Comparison of ENCODE assay signal across 9 mouse cellular contexts in genomic region chr17:6852177-6852947, GRCm38 (mm10).
DNase-seq lines count a peak whose midpoint lies in the region; ATAC-seq and TF ChIP-seq lines count a peak whose summit lies in the region.
"Had no signal": no experiment of that assay in that cellular context is flagged by ENCODE, and none has a peak within 500 bp of the region (broad histone marks: within the 10 kb centered on the region; RNA-seq: fewer than 3 reads in every experiment).

No protein-coding gene starts in this region.

- ATAC-seq in heart, embryonic 11.5 days (replicated peaks; ENCODE audit: insufficient number of reproducible peaks, low FRiP score, low TSS enrichment): no peak
- peak; percentile 90 for ATAC-seq in megakaryocyte progenitor cell, adult 5-6 weeks (replicated peaks; ENCODE audit: poor library complexity)

- no peak for TF ChIP-seq POLR2A in cerebellum, adult 2 months (IDR thresholded peaks at IDR 0.05; ENCODE audit: borderline replicate concordance, insufficient read depth, low read length)

- no peak overlapping the region for H3K9ac ChIP-seq in heart, embryonic 11.5 days (ENCODE audit: low read depth, low read length)

- TF ChIP-seq CTCF in cerebellum, adult 2 months (IDR thresholded peaks at IDR 0.05; ENCODE audit: borderline replicate concordance, insufficient read depth, low read depth, low read length): no peak

- H3K27ac ChIP-seq in heart, embryonic 11.5 days (ENCODE audit: low read depth, low read length): no peak overlapping the region
- H3K27ac ChIP-seq in cerebellum, adult 2 months (ENCODE audit: insufficient read depth, low read length): no peak overlapping the region

- no peak overlapping the region for H3K4me3 ChIP-seq in heart, embryonic 11.5 days (ENCODE audit: low read depth, low read length)
- H3K4me3 ChIP-seq in cerebellum, adult 2 months (replicated peaks; ENCODE audit: insufficient read depth, low read depth, low read length): no peak overlapping the region
- H3K4me3 ChIP-seq: myocyte had no signal

- no peaks in the 10 kb centered on the region for H3K36me3 ChIP-seq in heart, embryonic 11.5 days (ENCODE audit: control insufficient read depth, insufficient read depth, low read length)

- WGBS in heart, embryonic 11.5 days (ENCODE audit: insufficient replicate concordance): 44% methylated on average over 11 of the region's 11 CpGs
- WGBS in cerebellum, adult 2 months: 81% methylated on average over 11 of the region's 11 CpGs

- H3K27me3 ChIP-seq in heart, embryonic 11.5 days (ENCODE audit: control insufficient read depth, insufficient read depth, low read length): no peaks in the 10 kb centered on the region
- H3K27me3 ChIP-seq in cerebellum, adult 2 months (ENCODE audit: control insufficient read depth, insufficient read depth, low read length): no peaks in the 10 kb centered on the region

- no peaks in the 10 kb centered on the region for H3K9me3 ChIP-seq in heart, embryonic 11.5 days (replicated peaks; ENCODE audit: control insufficient read depth, low read length)

- no peak overlapping the region for H3K4me2 ChIP-seq in heart, embryonic 11.5 days

- H3K4me1 ChIP-seq in heart, embryonic 11.5 days (ENCODE audit: control insufficient read depth, insufficient read depth, low read length): no peaks in the 10 kb centered on the region
- H3K4me1 ChIP-seq in cerebellum, adult 2 months (ENCODE audit: control insufficient read depth, insufficient read depth, low read length): no peaks in the 10 kb centered on the region

- peak; percentile 77 for DNase-seq in heart, adult 11 months
- DNase-seq in MN1 (ENCODE audit: low spot score): peak; percentile 59
- peak; percentile 38 for DNase-seq in kidney, postnatal 10 days
- no peak for DNase-seq in cerebellum, adult 2 months
- DNase-seq in layer of hippocampus, postnatal 14 days (ENCODE audit: low spot score in 2 of 2): no peak
- DNase-seq in retina, postnatal 1 day: no peak

Comparison
In these comparisons a context has a peak if more than half of its experiments do, and no peak if none do; other contexts are left out.
1. DNase-seq: peak in heart, adult 11 months (single experiment), MN1 (single experiment) and kidney, postnatal 10 days (single experiment); none in cerebellum, adult 2 months (0 of 2), layer of hippocampus, postnatal 14 days (0 of 2) and retina, postnatal 1 day (single experiment).